Mouse (Mus musculus): Measurements from ENCODE around the gene Mnx1.
A peak's percentile ranks its signal among the peaks of the same experiment; 100 is the strongest.

Mnx1 gene

DNA sequence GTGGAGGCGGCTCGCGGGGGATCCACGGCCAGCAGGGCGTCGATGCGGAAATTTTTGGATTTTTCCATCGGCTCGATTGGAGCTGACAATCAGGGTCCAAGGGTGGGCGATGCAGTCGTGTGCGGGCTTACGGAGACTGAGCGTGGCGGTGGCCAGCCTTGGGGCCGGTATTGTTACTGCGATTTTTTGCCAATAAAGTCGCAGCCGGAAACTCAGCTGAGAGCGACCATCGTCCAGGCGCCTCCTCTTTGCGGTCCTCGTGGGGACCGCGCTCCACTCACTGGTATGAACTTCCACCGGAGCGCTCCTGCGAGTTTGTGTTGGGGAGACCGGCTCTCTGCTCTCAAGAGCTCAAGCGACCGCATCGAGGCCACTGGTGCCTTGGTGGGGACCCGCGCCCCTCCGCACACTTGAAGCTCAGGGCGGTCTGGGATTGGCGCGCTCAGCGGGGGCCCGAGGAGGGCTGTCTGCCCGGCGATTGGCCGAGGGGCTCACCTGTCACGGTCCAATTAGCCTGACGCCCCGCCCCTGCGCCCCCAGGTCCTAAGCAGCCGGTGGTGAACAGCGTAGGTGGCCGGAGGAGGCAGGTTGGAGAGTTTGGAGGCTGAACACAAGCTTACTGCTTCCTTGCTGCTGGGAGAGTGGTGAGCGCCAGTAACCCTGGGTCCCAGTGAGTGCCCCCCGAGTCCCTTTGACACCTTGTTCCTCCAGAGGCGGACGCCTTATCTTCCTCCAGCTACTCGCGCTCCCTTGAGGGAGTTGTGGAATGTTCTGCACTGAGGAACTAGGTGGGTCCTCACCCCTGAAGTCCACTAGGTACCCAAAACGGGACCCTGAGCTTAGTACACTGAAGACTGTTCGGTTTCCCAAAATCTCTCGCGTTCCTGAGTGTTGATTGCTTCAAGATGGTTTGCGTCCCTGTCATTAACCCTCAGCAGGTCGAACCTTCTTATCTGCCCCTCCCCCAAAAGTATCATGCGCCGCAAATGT, at the start of gene Mnx1:
Gene Mnx1 (minus strand): TSS at position 263 of the 990 bp plus-strand sequence.
- DNase-seq (ENCODE audit: low read depth), result no peak

DNA sequence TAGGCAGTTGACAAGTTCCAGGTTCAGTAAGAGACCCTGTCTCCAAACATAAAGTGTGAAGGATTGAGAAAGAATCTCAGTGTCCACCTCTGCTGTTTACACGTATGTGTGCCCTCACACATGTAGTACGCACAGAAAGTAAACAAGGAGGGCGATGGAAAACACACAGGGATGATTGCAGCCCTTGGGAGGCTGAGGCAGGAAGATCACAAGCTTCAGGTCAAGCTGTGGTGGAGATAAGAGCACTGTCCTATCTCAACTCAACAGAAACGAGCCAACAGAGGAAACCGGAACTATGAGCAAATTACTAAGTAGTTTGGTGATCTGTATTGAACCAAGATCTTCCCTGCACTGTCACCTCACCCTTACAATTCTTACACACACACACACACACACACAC, 38.2 kb upstream of the Mnx1 start:
- no peak for DNase-seq (ENCODE audit: low read depth)

DNA sequence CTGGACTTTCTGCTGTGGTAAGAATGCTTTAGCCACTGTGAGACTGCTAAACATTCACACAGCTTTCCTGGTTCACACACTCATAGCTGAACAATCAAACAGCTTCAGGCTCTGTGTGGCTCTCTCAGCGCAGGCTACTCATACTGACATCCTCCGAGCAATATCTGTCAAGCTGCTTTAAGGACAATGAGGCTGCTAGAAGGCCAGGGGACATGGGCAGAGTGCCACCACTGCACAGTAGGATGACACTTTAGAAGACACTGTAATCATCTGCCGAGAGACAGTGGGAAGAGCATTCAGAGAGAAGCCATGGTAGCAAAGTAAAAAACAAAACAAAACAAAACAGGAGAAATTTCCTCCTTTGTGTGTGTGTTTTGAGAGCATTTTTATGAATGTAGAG, 37.6 kb upstream of the Mnx1 start:
- no peak for DNase-seq (ENCODE audit: low read depth)

DNA sequence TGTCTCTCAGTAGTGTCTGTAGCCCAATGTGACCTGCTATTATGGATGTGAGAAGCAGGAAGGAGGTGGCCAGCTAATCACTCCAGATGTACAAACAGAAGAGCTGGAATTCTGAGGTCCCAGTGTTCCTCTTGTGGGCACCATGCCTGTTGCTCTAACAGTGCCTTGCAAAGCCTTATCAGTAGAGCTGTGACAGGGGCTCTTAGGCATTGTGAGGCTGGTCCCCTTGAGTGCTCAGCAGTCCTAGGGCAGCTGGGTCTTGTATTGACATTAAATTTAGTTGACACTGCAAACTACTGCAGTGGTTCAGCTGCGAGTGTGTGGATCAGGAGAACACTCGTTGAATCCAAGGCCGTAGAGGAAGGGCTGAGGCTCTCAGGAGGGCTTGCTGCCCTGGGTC, 28.7 kb upstream of the Mnx1 start:
- DNase-seq (ENCODE audit: low read depth), result no peak

DNA sequence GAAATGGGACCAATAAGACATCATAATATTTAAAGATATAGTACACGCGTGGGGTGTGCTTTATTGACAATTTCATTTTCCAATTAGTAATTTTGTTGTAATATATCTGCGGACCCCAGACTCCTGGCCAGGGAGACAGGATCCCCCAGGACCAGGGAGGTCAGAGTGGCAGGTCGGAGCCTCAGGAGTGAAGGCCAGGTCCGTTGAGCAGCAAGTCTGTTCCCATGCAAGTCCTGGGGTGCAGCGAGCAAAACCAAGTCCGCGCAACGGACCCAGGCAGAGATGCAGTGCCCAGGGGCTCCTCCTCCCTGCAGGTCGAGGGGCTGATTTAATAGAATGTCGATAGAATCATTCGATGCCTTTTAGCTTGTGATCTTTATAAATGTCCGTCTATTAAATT, 9.1 kb upstream of the Mnx1 start:
- DNase-seq (ENCODE audit: low read depth), result no peak

DNA sequence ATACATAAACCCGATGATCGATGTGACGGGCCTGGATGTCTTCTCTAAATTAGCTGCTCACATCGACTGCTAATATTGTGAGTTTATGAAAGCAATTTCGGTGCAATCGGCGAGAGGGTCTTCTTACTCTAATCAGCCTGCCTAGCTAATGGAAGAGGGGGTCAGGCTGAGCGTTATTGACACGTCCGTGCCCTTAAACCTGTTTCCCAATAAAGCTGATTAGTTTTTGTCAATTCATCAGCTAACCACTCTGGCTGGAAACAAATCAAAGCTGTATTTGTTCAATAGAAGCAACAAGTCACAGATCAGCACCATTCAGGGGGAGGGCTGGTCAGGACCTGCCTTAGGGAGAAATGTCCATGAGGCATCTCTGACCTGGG, 7.7 kb upstream of the Mnx1 start:
- no peak for DNase-seq (ENCODE audit: low read depth)

DNA sequence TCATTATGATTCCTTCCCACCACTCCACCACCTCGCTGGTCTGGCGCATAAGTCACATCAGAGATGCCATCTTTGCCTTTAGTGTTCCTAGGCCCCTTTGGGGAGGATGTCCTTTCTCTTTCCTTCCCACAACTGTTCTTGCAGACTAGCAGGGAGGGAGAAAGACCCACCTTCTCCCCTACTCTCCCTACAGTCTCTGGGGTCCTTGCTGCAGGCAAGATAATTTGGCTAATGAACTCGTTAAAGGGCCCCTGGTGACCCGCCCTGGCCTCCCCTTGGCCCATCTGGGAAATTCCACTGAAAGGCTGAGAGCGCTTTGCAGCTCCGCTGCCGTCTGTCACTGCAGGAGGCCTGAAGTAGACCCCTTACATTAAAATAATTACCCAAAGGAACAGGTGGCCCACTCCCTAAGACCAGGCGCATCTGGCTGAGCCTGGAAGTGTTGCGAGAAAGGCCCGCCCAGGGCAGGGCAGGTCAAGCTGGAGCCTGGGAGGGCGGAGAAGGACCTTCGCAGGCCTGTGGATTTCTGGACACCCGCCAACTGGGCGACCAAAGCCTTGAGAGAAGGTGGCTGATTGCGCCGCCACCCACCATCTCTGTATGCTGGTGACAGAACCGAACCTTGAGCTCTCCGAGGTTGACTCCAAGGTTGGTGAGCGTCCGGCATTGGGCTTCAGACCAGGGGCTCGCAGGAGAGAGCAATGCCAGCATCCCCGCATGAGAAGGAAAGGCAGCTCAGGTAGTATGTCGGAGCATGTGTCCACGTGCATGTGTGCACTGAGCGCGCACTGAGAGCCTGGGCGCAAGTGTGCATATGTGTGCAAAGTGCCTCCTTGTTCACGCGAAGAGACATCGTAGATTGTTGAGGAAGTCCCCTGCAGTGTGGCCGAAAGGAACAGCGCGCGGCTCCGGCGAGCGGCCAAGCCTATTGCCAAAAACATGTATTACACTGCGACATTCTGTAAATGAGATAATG, 7.0 kb upstream of the Mnx1 start:
- DNase-seq (ENCODE audit: low read depth), result no peak

DNA sequence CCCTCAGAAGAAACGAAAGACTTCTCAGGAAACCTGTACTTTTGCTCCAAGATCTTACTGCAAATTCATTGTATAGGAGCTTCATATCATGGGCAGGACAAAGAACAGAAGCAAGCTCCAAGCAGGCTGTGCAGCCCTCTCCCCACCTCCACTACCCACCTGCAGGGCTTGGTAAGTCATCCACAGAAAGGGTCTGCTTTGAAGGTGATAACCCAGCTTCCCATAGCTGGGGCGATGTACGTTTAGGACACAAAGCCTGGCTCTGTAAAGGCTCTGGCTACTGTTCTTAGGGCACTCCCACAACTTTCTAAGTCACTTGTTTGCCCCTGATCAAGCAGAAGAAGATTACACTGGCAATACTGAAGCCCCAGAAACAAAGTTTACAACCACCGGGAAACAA, 5.5 kb upstream of the Mnx1 start:
- no peak for DNase-seq (ENCODE audit: low read depth)

DNA sequence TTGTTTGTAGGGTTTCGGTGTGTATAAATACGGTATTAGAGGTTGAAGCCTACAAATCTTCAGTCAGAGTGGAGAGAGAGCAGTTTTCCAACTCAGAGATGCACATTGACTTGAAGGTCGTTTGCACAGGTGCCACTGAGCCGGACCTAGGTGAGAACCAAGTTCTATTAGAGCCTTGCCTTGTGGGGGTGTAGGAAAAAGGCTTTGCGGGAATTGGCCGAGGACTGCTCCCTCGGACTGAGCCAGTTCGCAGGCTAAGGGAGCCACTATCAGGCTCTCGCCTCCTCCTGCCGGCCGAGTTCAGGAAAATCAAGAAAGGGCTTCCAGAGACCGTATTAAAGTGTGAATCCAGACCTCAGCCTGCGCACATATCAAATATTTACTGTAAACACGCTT, 926 bp upstream of the Mnx1 start:
- peak; percentile 56 for DNase-seq (ENCODE audit: low read depth)

DNA sequence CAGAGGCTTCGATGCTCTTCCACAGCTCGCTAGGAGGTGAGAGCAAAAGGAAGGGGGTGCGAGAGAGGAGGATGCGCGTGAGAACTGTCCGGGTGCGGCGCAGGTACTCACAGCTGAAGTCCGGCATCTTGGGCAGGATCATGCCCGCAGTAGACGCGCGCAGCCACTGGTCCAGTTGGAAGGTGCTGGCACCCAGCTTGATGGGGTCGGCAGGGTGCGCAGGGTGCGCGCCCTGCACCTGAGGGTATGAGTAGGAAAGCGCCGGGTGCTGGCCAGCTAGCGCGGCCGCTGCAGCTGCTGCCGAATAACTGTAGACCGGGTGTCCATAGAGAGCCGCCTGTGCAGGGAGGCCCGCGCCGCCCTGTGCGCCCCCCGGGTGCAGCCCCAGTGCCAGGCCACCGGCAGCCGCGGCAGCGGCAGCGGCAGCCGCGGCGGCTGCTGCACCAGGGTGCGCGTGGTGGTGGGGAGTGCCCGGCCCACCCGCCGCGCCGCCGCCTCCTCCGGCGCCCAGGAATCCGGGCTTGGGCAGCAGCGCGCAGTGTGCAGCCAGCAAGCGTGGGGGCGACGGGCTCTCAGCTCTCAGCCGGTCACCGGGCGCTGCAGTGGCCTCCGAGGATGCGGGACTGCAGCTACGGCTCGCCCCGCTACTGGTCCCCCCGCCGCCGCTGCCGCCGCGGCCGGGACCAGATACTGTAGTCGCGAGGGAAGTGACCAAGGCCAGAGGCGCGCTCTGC, 629 bp downstream of the Mnx1 start:
- no peak for DNase-seq (ENCODE audit: low read depth)

DNA sequence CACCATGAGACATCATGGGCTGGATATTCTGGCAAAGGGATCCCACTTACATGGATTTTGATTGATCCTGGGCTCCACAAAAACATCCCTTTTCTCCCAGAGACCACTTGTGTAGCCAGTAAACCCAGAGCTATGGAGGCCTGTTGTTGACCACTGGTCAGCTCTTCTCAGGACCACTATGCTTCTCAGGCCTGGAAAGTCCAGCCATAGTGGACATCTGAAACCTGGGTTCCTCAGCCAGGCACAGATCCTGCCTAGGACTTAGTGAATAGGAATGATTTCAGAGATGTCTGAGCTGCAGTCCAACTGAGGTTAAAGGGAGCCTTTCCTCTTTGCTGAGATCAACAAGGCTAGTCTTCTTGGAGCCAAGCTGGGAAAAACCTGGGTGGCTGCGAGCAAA, 2.2 kb downstream of the Mnx1 start:
- DNase-seq (ENCODE audit: low read depth), result no peak

DNA sequence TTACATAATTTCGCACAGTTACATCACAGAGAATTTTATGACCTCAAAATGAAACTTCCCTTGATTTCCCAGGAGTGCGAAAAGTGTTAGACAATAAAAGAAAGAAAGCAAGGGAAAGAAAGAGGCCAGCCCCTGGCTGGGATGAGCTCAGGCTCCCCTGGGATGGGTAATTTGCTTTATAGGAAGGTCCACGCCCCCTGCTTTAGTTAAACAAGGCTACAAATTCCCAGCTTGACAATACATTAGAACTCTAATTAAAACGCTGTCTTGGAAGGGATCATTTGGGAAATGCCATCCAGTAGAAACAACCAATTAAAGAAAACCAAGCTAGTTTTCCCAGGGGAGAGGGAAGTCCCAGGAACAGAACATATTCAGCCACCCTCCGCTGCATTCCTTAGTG, 2.7 kb downstream of the Mnx1 start:
- no peak for DNase-seq (ENCODE audit: low read depth)

DNA sequence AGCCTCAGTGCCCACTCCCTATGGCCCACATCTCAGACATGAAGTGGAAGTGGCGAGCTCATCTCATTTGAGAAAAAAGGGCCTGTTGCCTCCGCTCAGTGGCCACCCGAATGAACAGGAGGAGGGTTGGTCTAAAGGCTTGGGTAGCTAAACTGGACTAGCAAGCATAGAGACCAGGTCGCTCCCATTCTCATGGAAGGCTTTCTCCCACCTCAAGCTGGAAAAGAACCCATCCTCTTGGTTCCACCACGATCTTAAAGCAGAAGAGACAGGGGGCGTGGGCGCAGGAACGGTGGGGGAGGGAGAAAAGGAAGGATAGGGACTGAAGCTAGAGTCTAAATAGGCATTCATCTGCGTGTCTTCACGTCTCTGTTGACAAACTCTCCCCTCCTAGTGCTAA, 3.2 kb downstream of the Mnx1 start:
- no peak for DNase-seq (ENCODE audit: low read depth)

DNA sequence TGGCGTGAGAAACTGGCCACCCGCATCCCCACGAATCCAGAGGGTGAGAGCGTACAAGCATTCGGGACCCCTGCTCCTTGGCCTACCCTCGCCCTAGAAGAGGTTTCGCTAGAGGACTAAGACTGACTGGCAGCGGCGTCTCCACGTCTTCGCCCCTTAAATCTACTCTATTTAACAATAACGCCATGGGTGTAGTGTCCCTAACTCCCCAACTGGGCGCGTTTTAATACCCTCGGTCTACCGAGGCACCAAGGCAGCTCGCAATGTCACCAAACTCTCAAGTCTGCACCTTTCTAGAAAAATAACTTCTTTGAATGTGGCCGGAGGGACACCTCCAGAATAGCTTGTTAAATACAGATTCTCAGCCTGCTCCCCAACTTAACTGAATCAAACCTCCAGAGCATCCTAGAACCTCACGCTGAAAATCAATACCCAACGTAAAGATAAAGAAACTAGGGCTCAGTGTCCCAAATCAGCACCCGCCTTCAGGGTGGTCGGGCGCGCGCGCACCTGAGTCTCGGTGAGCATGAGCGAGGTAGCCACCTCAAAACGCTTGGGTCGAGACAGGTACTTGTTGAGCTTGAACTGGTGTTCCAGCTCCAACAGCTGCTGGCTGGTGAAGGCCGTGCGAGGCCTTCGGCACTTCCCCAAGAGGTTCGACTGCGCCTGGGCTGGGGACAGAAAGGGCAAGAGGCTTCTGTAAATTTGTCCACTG, 3.9 kb downstream of the Mnx1 start:
- DNase-seq (ENCODE audit: low read depth), result no peak

DNA sequence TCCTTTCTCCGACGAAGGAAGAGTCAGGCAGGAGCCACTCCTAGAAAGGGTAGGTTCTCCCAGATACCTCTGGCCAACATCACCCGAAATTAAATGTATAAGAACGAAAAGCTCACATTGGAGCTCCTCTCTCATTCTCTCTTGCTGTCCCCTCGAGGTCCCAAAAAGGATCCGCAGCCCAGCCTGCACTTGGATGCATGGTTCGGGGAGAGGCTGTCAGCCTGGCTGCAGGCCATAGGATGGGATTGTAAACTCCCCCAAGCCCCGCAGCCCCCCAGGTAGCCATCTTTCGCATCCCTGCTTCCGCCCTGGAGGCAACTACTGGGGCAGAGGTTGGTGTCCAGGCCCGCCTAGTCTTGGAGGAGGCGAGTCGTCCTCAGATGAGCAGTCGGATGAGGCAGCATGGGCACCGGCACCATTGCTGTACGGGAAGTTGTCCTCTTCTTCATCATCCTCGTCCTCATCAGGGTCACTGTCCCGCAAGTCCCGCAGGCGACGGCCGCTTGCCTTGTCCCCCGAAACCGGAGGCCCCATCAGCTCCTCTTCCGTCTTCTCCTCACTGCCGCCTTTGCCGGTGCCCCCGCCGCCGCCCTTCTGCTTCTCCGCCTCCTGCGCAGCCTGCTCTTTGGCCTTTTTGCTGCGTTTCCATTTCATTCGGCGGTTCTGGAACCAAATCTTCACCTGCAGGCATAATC, 4.6 kb downstream of the Mnx1 start:
- no peak for DNase-seq (ENCODE audit: low read depth)

DNA sequence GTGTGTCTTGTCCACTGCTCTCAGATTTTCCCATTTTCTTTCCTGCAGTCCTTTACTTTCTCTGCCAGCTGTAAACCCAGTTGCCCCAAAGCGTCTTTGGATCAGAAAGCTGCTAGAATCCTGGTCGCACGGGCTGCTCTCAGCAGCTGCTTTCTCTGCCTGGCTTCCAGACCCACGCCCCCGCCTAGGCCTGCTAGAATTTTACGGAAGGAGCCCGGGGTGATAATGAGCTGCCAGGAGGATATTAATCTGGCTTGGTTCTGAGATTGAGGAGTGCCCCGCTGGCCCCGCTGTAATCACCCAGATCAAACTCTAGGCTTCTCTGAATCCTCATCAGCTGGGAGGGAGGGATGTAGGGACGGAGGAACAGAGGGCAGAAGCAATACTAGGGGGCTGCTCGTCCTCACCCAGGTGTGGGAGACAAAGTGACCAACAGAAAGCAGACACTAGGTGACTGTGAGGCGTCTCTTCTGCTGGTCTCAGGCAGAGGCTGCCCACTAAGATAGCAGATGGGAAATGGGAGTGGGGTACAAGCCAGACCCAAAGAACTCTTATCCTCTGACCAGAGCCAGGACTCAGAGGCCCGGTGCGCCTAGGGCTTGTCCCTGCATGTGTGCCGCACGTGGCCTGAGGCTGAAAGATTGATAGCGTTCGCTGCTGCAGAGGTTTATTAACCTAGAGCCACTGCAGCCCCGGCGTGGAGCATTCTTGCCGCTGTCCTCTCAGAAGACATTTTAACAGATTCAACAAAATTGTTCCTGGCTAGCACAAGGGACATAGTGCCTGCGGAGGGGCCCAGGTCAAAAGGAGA, 6.2 kb downstream of the Mnx1 start:
- no peak for DNase-seq (ENCODE audit: low read depth)

DNA sequence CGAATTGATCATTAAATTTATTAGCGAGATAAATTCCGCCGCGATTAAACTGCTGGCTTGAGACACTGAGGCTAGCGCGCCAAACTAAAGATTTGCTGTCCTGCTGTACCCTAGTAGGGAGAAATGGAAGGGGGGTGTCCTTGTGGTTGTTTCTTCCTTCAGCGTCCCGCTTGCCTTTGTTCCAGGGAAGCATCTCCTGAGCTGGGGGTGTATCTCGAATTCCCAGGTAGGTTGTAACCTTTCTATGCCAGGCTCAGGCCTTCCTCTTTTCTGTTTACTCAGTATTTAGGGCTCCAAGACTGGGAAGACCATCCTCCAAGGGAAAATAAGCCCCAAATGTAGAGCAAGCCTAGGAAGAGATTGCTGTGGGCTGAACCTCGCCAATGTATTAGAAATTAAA, 6.9 kb downstream of the Mnx1 start:
- no peak for DNase-seq (ENCODE audit: low read depth)

DNA sequence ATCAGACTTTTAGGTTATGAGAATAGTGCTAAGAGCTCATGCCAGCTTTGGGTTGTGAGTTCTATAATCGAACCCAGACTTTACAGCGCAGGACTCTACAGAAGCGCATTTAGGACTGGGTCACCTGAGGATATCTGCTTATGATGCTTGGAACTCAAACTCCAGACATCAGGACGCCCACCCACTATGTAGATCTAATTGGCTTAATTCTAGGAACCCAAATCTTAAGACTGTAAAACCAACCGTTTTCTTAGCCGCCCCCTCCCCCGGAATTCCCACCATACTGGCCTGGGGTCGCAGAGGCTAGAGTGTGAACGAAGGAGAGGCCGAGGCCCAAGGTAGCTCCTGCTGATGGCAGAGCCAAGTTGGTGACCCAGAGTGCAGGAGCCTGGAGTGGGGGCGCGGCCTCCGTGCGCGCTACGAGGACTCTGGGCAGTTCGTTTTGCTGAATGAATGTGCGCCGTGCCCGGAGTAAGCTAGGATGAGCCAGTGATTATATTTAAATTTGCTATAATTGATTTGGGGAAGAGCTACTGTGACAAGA, 7.3 kb downstream of the Mnx1 start:
- DNase-seq (ENCODE audit: low read depth), result no peak

DNA sequence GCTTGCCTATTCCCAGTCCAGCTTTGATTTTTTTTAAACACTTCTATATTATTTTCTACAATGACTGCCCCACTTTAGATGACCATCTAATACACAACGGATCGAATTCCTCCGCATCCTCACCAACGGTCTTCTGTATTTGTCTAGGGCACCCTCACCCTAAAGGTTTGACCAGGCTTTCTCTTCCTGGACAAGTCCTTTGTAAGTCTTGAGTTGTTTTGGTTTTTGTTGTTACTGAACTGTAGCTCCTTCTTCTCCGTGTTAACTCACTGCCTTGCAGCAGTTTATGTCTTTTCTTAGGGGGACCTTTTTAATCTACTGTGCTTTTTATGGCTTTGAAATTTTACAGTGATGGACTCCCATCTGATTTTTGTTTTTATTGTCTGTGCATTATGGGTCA, 8.0 kb downstream of the Mnx1 start:
- DNase-seq (ENCODE audit: low read depth), result no peak

DNA sequence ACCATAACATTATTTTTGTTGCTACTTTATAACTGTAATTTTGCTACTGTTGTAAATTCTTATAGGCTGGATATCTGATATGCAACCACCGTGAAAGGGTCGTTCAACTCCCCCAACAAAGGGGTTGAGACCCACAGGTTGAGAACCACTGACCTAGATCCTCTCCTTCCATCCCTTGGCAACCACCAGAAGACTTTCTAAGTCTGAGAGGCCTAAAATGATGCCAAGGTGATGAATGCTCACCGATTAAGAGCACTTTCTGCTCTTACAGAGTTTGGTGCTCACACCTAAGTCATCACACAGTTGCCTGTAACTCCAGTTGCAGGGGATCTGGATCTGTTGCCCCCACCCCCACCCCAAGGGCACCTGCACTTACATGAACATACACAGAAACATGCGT, 8.8 kb downstream of the Mnx1 start:
- no peak for DNase-seq (ENCODE audit: low read depth)

Measured in NIH3T3 (cell line).